Mouse (Mus musculus) monocyte, adult 5-6 weeks (primary cell): ENCODE data around the gene Tmem179b. TPM values are rescaled to one million over a fixed set of nuclear protein-coding genes. Genes with fewer than 3 reads are reported as not detected.

Experiments
- ATAC-seq: fragments of 153-309, 156-312 bp; replicated peaks from 2 replicates; pipeline ENCODE4 v1.8.0; 2017; ENCODE audit warnings: mild to moderate bottlenecking; ENCODE audit not compliant: low TSS enrichment, insufficient number of reproducible peaks, severe bottlenecking, poor library complexity, low FRiP score
- total RNA-seq: library from RNA; stranded (forward); fragments of 200-1000, 200-491, 200-594 nt; gene quantifications from 3 replicates; pipeline ENCODE4 v1.2.3, GENCODE M21; 2017

Tmem179b gene
- total RNA-seq, 1 experiment from 2014 or later = 101 TPM

DNA sequence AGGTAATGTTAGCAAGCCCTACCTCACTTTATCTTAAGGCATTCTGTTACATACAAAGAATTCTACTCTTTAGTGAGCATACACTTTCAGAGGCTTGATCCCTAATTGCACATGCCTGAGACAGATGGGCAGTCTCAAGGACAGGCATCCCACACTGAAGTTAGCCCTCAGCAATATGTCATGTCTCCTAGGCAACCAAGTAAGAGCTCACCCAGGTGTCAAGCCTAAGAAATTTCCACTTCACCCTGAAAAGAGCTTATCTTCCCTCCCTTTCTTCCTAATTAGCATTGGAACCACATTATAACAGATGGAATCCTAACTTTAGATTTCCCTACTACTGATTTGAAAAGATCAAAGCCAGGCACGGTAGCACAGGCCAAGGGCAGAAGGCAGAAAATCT, 14.9 kb upstream of the Tmem179b start:
- ATAC-seq = no peak

DNA sequence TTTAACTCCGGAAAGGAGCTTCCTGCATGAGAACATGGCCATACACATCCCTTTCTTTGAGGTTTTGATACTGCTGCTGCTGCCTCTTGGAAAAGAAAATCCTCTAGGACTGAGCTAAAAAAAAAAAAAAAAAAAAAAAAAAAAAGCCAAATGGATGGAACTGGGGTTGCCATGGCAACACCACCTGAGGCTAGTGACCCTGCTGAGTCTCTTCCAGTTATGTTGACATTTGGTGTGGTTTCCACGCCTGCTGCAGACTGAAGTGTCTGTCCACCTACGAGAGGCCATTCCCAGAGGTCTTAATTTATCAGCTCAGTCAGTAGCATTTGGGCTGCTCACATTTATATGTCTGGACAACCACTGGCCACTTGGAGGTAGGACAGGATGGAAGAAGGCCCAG, 14.3 kb upstream of the Tmem179b start:
- no peak for ATAC-seq

DNA sequence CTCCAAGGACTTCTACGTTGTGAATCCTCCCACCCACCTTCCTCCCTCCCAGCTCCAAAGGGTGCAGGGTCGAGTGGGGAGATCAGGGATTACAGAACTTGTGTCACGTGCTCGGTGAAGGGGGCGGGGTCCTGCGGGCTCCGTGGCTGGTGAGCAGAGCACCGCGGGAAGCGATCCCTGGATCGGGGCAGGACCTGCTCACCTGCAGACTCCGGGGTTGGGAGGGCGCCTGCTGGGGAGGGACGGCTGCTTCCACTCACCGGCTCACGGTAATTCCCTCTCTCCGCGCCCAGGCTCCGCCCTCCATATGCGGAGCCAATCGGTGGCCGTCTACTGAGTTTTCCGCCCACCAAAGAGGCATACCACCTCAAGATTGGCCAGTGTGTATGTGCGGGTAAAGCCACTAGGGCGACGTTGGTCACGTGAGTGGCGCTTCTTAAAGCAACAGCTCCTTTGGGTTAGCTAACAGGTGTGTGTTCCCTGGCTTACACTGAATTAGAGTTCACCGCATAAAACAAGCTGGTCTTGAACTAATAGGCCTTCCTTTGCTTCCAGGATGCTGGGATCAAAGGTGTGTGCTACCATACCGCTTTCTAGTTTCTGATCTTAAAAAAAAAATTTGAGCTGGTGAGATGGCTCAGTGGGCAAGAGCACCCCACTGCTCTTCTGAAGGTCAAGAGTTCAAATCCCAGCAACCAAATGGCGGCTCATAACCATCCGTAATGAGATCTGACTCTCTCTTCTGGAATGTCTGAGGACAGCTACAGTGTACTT, 11.9 kb upstream of the Tmem179b start, which contains the start of gene Taf6l:
Gene Taf6l (minus strand): TSS at position 410 of the 774 bp plus-strand sequence.
- peak; percentile 98 for ATAC-seq

DNA sequence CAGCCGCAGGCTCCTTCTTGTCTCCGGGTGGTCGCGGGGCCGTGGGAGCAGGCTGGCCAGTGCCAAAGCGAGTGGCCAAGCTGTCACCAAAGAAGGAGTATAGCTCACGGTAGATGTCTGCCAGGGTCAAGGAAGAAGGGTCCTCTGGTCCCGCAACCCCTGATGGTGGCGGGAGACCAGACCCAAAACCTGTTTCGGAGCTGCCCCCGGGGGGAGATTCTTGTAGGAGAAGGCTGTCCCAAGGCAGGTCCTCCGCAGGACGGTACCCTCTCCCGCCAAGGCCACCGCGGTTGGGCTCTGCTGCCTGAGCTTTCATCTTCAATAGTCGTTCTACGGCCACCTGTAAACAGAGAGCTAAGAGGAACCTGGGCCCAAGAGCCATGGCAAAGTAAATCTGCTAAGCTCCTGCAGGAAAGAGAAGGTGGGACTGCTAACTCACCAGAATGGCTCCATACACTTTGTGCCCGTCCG, 719 bp upstream of the Tmem179b start:
- ATAC-seq = no peak

DNA sequence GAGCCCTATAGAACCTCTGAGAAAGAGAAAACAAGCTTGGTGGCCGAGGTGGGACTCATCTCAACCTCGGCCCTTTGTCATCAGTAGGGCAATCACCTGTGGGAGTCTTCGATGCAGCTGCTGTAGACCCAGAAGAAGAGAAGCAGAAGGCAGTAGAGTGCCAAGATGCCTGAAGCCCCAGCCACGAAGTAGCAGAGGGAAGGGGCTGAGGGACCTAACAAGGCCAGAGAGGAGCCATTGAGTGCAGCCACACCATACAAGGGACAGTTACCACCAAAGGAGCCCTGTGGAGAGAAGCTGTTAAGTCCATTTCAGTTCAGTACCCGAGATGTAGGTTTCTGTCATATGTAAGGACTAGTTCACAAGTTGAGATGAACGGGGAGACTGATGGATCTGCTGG, 858 bp downstream of the Tmem179b start:
- ATAC-seq = no peak

DNA sequence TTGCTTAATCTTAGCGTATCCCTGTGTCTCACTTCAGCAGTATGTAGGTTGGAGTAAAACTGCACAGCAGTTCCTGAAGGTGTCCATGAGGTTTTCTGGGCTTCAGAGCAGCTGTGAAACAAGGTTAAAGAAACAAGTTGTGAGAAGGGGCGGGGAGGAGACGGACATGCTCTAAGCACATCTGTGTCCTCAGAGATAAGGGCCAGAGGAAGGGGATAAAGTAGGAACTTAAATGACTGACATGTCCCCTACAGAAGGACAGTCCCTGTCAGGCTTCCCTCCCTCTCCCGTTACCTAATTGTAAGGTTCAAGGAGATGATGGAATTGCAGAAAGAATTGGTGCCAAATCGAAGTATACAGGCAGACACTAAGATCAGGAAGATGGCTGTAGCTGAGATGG, 1.3 kb downstream of the Tmem179b start:
- no peak for ATAC-seq

DNA sequence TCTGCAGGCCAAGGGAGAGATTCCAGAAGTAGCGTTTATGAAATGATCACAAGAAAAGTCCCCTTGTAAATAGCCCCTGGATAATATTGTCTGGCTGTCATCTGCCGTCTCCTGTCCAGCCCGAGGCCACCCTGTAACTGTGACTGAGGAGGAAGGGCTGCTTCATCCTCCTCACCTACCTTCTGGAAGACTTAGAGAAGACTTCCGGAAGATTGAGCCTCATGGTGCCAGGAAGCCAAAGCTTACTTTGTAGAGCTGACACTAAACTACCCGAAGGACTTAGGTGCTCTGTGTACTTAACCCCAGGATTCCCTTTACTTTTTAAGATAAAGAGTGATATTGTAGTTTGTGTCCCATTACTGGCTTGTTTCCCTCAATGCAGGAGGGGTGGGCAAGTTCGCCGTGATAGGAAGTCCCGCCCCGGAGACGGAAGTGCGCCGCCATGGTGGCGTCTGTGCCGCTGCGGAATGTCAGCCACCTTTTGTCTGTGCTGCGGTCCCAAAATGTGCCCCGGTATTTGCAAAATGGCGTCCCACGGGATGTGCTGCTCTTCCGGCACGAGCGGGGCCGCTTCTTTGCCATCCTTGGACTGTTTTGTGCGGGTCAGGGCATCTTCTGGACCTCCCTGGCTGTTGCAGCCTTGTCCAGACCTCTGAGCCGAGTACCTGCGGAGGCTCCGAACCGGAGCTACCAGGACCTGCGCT, 3.5 kb downstream of the Tmem179b start, which contains the start of gene Tmem223:
Gene Tmem223 (plus strand): TSS at position 430 of the 704 bp plus-strand sequence.
- ATAC-seq = peak; percentile 72

DNA sequence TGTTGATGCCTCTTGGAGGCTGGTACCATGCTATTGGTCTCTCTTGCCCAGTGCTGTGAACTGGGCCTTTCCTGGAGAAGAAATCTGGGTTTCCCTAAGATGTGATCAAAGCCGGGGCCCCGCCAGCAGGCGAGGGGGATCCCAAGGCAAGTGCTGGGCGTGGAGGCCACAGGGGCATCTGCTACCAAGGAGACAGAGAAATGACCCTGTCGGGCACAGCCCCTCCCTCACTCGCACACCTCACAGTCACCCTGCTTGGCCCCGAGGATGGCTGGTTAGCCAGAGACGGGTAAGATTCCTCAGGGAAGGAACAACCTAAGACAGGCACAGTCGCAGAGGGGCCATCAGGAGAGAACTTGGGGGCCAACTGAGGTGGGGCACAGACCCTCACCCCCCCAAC, 8.7 kb downstream of the Tmem179b start:
- ATAC-seq = no peak

DNA sequence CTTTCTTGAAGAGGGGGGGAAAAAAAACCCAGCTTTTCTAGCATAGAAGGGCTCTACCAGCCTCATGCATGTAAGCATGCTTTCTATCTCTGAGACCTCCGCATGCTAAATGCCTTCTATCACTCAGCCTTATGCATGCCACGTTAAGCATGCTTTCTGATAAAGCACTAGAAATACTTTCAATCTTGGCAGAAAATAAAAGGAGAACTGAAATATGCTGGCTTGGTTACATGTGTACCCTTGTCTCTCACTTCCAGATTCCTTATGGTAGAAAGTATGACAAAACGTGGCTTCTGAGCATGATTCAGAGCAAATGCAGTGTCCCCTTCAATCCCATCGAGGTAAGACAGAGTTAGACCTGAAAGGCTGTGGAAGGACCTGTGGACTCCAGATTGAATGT, 11.0 kb downstream of the Tmem179b start:
- ATAC-seq = no peak

DNA sequence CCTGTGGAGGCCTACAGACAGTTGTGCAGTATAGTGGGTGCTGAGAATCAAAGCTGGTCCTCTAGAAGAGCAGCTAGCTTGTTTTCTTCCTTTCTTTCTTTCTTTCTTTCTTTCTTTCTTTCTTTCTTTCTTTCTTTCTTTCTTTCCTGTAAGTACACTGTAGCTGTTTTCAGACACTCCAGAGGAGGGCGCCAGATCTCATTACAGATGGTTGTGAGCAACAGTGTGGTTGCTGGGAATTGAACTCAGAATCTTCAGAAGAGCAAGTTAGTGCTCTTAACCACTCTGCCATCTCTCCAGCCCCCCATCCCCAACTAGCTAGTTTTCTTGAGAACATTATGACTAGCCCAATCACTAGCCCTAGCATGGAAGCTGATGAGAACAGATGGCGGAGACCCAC, 13.5 kb downstream of the Tmem179b start:
- ATAC-seq = no peak

DNA sequence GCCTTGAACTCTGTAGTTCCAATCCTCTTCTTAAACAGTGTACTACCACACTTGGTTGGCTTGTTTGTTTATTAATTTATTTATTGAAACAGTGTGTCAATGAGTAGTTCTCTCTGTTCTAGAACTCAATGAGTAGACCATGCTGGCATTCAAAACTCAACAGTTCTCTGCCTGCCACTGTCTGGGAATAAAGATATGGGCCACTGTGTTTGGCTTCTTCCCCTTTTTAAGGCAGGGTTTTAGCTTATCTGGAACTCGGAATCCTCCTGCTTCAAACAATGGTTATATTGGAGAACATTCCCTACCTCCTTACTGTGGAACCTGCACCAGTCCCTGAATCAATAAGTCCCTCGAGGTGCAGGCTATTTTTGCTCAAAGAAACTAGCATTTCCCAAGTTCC, 15.4 kb downstream of the Tmem179b start:
- no peak for ATAC-seq

DNA sequence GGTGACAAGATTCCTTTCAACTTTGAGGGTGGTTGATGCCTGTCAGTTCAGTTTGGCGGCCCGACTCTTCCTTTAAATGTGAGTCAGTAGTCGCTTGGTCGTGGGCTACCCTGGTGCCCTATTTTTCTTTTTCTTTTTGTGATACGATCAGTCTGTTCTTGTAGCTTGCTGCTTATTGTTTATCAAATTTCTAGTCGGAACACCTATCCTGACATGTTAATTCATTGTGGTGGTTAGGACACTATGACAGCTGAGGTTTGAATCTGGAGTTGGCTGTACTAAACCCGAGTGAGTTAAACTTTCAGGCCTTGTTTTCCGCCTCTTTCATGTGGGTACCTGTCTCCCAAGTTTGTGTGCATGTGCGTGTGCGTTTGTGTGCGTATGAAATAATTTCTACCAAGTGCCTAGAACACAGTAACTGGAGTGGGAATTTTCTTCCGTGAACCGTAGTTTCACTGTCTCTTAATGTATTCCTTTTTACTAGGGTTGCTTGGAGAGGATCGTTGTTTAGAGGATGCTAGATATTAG, 16.7 kb downstream of the Tmem179b start:
- ATAC-seq = no peak

DNA sequence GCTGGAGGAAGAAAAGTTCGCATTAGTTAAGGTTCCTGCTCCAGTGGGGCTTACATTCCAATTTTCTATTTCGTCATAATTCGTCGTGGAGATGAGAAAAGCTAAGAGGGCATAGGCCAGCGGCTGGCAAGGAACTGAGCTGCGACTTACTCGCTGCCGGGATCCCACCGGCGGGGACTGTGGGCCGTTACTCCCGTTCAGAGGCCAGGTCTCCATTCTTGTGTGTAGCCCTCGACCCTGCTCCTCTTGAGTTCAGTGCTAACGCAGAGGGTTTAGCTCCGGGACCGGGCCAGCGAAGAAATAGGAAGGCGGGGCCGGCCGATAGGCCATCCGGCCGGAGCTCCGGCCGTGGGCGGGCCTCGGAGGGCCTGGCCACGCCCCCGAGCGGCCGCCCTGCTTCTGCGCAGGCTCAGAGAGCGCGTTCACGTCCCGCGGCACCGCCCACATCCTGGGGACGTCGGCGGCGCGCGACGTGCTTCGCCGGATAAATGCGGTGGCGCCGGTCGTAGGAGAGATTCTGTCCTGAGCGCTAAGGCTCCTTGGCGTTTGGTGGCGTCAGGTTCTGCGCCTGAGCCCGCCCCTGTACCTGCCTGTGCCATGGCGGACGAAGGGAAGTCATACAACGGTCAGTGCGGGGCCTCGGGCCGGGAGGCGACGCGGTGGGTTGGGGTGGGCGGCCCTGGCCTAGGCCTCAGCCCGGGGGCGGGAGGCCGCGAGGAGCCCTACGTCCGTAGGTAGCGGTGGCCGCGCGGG, 17.5 kb downstream of the Tmem179b start, which contains the start of gene Nxf1:
Gene Nxf1 (plus strand): TSS at position 439 of the 753 bp plus-strand sequence.
- ATAC-seq = peak; percentile 86

DNA sequence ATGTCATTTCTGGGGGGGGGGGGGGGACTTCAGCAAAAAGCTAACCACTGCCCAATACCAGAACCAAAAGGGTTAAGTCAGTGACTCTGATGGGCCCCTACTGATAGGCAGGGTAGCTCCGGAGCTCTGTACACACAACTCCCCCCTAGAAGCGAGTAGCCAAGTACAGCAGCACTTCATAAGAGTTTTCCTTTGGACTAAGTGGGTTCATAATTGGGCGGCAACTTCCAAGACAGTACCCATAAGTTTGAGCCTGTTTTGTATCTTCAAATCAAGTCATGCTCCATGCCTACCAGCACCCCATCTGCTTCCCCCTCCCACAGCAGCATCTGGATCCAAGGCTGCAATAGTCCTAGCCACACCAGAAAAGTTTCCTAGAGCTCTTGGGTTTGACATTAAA, 18.6 kb downstream of the Tmem179b start:
- no peak for ATAC-seq

DNA sequence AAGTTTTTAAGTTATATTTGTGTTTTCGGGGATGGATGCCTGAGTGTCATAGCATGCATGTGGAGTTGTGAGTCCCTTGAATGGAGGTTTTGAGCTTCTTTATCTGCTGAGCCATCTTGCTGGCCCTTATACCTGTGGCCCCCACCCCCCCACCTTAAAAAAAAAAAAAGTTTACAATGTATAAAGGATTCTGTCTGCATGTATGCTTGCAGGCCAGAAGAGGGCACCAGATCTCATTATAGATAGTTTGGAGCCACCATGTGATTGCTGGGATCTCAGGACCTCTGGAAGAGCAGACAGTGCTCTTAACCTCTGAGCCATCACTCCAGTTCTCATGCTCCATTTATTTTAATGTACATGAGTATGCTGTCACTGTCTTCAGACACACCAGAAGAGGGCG, 26.9 kb downstream of the Tmem179b start:
- no peak for ATAC-seq

DNA sequence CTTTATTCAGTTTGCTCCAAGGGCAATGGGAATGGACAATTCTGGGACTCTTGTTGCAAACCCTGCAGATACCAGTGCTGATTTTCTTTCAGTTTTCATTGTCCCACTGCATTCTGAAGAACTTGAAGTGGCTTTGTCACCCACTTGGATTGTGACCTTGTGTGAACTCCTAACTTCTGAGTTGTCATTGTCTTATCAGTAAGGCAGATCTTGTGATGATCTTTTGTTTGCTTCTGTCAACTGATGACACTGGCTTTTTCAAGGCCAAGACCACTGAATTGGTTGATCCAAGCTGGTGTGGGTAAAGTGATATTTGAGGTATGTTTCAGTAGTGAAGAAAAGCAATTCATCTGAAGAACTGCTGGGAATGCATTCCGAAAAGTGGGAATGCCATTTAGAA, 28.9 kb downstream of the Tmem179b start:
- no peak for ATAC-seq

DNA sequence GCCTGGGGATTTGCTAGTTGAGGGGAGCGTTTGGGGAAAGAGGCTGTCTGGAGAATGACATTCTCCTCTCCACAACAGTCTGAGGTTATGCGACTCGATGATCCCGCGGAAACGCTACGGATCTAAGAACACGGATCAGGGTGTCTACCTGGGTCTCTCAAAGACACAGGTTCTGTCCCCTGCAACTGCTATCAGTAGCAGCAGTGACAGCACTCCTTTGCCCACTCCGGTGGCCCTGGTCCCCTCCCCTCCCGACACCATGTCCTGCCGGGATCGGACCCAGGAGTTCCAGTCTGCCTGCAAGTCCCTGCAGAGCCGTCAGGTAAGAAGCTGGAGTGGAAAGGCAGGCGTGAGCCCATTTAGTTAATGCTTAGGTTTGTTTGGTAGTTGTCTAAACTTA, 32.1 kb downstream of the Tmem179b start:
- no peak for ATAC-seq

DNA sequence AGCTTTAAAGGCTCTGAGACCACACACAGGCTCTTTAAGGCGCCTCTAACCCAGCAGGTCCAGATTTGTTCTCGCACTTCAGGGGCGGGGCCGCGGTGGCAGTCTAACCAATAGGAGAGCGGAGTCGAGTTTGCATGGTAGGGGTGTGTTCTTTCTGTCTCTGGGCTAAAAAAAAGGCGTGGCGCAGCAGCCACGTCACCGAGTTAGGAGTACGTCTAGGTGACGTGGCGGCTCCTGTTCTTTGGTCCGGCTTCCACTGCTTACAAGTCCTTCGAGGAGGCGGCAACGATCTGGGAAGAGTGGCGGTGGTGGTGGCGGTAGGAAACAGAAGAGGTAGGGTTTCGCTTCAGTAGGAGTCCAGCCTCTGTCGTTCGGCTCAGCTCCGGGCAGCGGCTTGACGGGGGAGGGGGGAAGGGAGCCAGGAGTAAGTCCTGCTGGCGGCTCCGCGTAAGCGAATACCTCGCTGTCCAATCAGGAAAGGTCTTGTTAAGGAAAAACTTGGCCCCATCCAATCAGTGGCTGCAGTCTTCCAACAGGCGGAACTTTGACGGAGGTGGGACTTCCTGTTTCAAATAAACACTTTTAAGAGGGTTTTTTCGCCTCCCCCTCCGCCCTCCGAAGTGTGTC, 32.9 kb downstream of the Tmem179b start, which contains the start of gene Stx5a:
Gene Stx5a (plus strand): TSS at position 171 of the 627 bp plus-strand sequence.
- peak; percentile 94 for ATAC-seq
